Mouse (Mus musculus): ENCODE measurements around the gene Bean1.

GRCm38 (mm10) chr8:104249442-104249996 lies 79.3 kb downstream of the Bean1 start:
- TF ChIP-seq CTCF (IDR thresholded peaks at IDR 0.05; ENCODE audit: insufficient read depth, low read length): no peak
- TF ChIP-seq POLR2A (IDR thresholded peaks at IDR 0.05; ENCODE audit: borderline replicate concordance, extremely low read depth, low read depth, low read length): no peak
